In the genomic region with DNA sequence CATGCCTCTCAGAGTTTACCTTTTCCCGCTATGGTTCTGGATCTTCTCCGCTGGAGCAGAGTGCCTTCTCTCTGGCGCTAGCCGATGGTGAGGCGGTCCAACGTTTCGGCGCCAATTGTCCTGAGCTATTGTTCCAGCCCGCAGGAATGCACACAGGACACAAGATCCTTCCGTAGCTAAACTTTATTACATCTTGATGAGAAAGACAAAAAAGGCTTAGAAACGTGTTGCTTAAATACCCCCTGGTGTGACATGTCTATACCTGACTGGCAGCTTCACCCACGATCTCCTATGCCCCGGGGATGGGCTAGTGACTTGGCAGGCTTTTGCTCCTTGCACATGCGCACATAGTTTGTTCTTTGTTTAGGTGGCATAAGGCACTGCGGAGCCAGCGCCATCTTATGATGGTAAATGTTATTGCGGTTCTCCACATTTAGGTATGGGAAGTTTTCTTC, we compare ENCODE assay signal across 9 mouse cellular contexts. TPM values are rescaled to one million over a fixed set of nuclear protein-coding genes. Genes with fewer than 3 reads are reported as not detected.
DNase-seq lines count a peak whose midpoint lies in the region; ATAC-seq and TF ChIP-seq lines count a peak whose summit lies in the region.
"Had no signal": no experiment of that assay in that cellular context is flagged by ENCODE, and none has a peak within 500 bp of the region (broad histone marks: within the 10 kb centered on the region; RNA-seq: fewer than 3 reads in every experiment).

No protein-coding gene starts in this region.

- H3K4me2 ChIP-seq in lung, postnatal 0 days (replicated peaks; ENCODE audit: low read depth, low read length): peak overlapping the region; percentile 94

- H3K36me3 ChIP-seq in heart, adult 2 months (ENCODE audit: control insufficient read depth, insufficient read depth, low read length): no peaks in the 10 kb centered on the region
- no peaks in the 10 kb centered on the region for H3K36me3 ChIP-seq in lung, postnatal 0 days (ENCODE audit: insufficient read depth, low read length)

- TF ChIP-seq EP300 in heart, adult 2 months (IDR thresholded peaks at IDR 0.05; ENCODE audit: insufficient read depth, low read depth, low read length): no peak
- no peak for TF ChIP-seq EP300 in lung, postnatal 0 days (IDR thresholded peaks at IDR 0.05)

- no peaks in the 10 kb centered on the region for H3K27me3 ChIP-seq in heart, adult 2 months (ENCODE audit: control insufficient read depth, insufficient read depth, low read length)
- no peaks in the 10 kb centered on the region for H3K27me3 ChIP-seq in lung, postnatal 0 days (replicated peaks; ENCODE audit: insufficient read depth, low read length)

- H3K4me3 ChIP-seq in heart, adult 2 months: peak overlapping the region; percentile 33
- peak overlapping the region; percentile 59 for H3K4me3 ChIP-seq in lung, postnatal 0 days (ENCODE audit: low read depth, low read length)

- peak; percentile 70 for ATAC-seq in lung, postnatal 0 days

- 1% methylated on average over 17 of the region's 17 CpGs for WGBS in heart, adult 2 months
- WGBS in lung, postnatal 0 days: 1% methylated on average over 17 of the region's 17 CpGs

- H3K9me3 ChIP-seq in lung, postnatal 0 days (ENCODE audit: low read length): no peaks in the 10 kb centered on the region

- peak overlapping the region; percentile 66 for H3K9ac ChIP-seq in heart, adult 2 months (ENCODE audit: low read depth, low read length)
- H3K9ac ChIP-seq in lung, postnatal 0 days (replicated peaks; ENCODE audit: low read depth): peak overlapping the region; percentile 21

- intact Hi-C loops in heart, adult 2 months (cut with DNase I): no loop called here

- peak; percentile 2 to 4 for DNase-seq in cerebellum, postnatal 14 days
- no peak for DNase-seq in cerebellum, adult 18-20 months
- DNase-seq in brain, embryonic 14.5 days (ENCODE audit: low read depth): peak; percentile 94
- DNase-seq in heart, adult 2 months: no peak
- DNase-seq in kidney, adult 9 months: peak; percentile 21
- peak; percentile 85 for DNase-seq in lung, postnatal 0 days (ENCODE audit: low spot score)
- DNase-seq in ovary, postnatal 36 days (ENCODE audit: low spot score): peak; percentile 23
- DNase-seq in layer of hippocampus, postnatal 10 days (ENCODE audit: low spot score in 2 of 2): no peak

- no peak overlapping the region for H3K27ac ChIP-seq in heart, adult 2 months
- no peak overlapping the region for H3K27ac ChIP-seq in lung, postnatal 0 days (ENCODE audit: low read length)

- no peaks in the 10 kb centered on the region for H3K4me1 ChIP-seq in heart, adult 2 months (ENCODE audit: control insufficient read depth, insufficient read depth, low read length)
- no peaks in the 10 kb centered on the region for H3K4me1 ChIP-seq in lung, postnatal 0 days (ENCODE audit: insufficient read depth, low read depth, low read length)

- no peaks in the 10 kb centered on the region for H3K79me2 ChIP-seq in heart, adult 2 months (replicated peaks; ENCODE audit: control insufficient read depth, insufficient read depth, low read length)

- peak; percentile 11; the same call in 1 of the 2 replicates for TF ChIP-seq POLR2A in brain, embryonic 14.5 days (IDR thresholded peaks at IDR 0.05; ENCODE audit: borderline replicate concordance, extremely low read depth, insufficient read depth, insufficient read length, poor library complexity, severe bottlenecking)
- 0 out of 2 replicates have a peak, but pooled peaks have one; percentile 40 for TF ChIP-seq POLR2A in heart, adult 2 months (IDR thresholded peaks at IDR 0.05; ENCODE audit: insufficient read depth, low read depth, low read length)

- TF ChIP-seq CTCF in brain, embryonic 14.5 days (IDR thresholded peaks at IDR 0.05; ENCODE audit: borderline replicate concordance, extremely low read depth, insufficient read depth, insufficient read length): peak; percentile 42; the same call in 1 of the 2 replicates
- peak; percentile 54 for TF ChIP-seq CTCF in heart, adult 2 months (IDR thresholded peaks at IDR 0.05)
- peak; percentile 76 for TF ChIP-seq CTCF in lung, postnatal 0 days (IDR thresholded peaks at IDR 0.05)

RNA-seq across cellular contexts. Expression of gene Mrgprb5, which starts 30.5 kb away (rescaled TPM):
- polyA plus RNA-seq in brain, embryonic 14.5 days (2012; rRNA removed): not detected in 2 replicates
- total RNA-seq in heart, adult 2 months (2021): not detected
- polyA plus RNA-seq in heart, adult 2 months (2012; rRNA removed): not detected in 2 replicates
- not detected in 2 replicates for polyA plus RNA-seq in lung, postnatal 0 days (2015; fragmentation: Nextera tagmentation; extraction: Ambion mirVana)
- not detected for total RNA-seq in layer of hippocampus, postnatal 10 days (2021)
- total RNA-seq: left cerebral cortex, adult 8-10 months had no signal

Comparison
In these comparisons a context has a peak if more than half of its experiments do, and no peak if none do; other contexts are left out.
1. DNase-seq: peak in cerebellum, postnatal 14 days (2 of 2), brain, embryonic 14.5 days (single experiment), kidney, adult 9 months (single experiment), lung, postnatal 0 days (single experiment) and ovary, postnatal 36 days (single experiment); none in cerebellum, adult 18-20 months (0 of 2), heart, adult 2 months (0 of 2) and layer of hippocampus, postnatal 10 days (0 of 2).
2. Peak in every context shown above with its lines, with median percentiles within 50 percentile points of each other: CTCF ChIP-seq.